Mouse (Mus musculus) myocyte (in vitro differentiated cells): ENCODE results near the gene H2-Ob.
"Not testable (repeated sequence)": the region's sequence is repeated elsewhere in the genome, so short reads cannot be mapped to it uniquely, and the experiment has no call there.

Experiments
- CEBPB ChIP-seq: IDR thresholded peaks from 2 replicates; pipeline ENCODE4 v1.6.1; 2011; ENCODE audit warnings: mild to moderate bottlenecking, moderate library complexity; ENCODE audit not compliant: poor library complexity, insufficient read depth, severe bottlenecking
- MYOG ChIP-seq, 3 experiments: IDR thresholded peaks; one replicate each; pipeline ENCODE4 v1.6.1; 2011; ENCODE audit warnings: control low read depth in 2 of 3, low read depth in 2 of 3, mild to moderate bottlenecking in 2 of 3; ENCODE audit not compliant: insufficient read length in 2 of 3, control insufficient read depth in 1 of 3, insufficient read depth in 1 of 3
- POLR2A ChIP-seq: IDR thresholded peaks from one replicate; pipeline ENCODE4 v1.6.1; 2011; ENCODE audit warnings: low read depth, mild to moderate bottlenecking, control low read depth, moderate library complexity; ENCODE audit not compliant: insufficient read length
- TCF3 ChIP-seq: IDR thresholded peaks from one replicate; pipeline ENCODE4 v1.6.1; 2011; ENCODE audit warnings: low read depth, control low read depth; ENCODE audit not compliant: insufficient read length
- USF1 ChIP-seq: IDR thresholded peaks from one replicate; pipeline ENCODE4 v1.6.1; 2011; ENCODE audit warnings: low read depth, mild to moderate bottlenecking, control low read depth, moderate library complexity

GRCm38 (mm10) chr17:34232021-34232420 lies 6.7 kb upstream of the H2-Ob start:
- not testable (repeated sequence) for TF ChIP-seq USF1; MYOG (IDR thresholded peaks at IDR 0.05; ENCODE audit: control insufficient read depth in 1 of 3, insufficient read depth in 1 of 3, insufficient read length in 2 of 3, low read depth in 2 of 3); POLR2A; TCF3; CEBPB
